Mouse (Mus musculus): ENCODE results near the gene Ddn. TPM values are rescaled to one million over a fixed set of nuclear protein-coding genes. Genes with fewer than 3 reads are reported as not detected.
A peak's percentile ranks its signal among the peaks of the same experiment; 100 is the strongest.

Gene Ddn
- 108 TPM in 1 of 2 replicates, not detected in the other for polyA plus RNA-seq (2012; ENCODE audit: insufficient read depth, insufficient read length, low replicate concordance, missing spikeins)

- 38% methylated on average over 3 of the region's 3 CpGs for WGBS
- peak within 1 kb of the TSS; percentile 100 for H3K27ac ChIP-seq (ENCODE audit: insufficient read depth, low read depth, low read length)
These were observed at the start of gene Ddn for GRCm38 (mm10) chr15:98809390-98809789. Gene Ddn, minus strand, starts transcription at chr15:98809490.

GRCm38 (mm10) chr15:98854214-98854613, 44.9 kb upstream of the Ddn start:
- H3K27ac ChIP-seq (ENCODE audit: insufficient read depth, low read depth, low read length) = no peak overlapping the region
- H3K4me1 ChIP-seq (ENCODE audit: control insufficient read depth, insufficient read depth, low read length) = no peaks in the 10 kb centered on the region
- no peak for TF ChIP-seq POLR2A (IDR thresholded peaks at IDR 0.05; ENCODE audit: insufficient read depth, low read depth, low read length)
- no peak for TF ChIP-seq CTCF (IDR thresholded peaks at IDR 0.05; ENCODE audit: insufficient read depth, low read depth, low read length)
- H3K4me3 ChIP-seq (ENCODE audit: insufficient read depth, low read depth, low read length) = no peak overlapping the region
- WGBS = 93% methylated on average over 16 of the region's 16 CpGs

More at GRCm38 (mm10) chr15:98809390-98809789, at the start of gene Ddn:
- TF ChIP-seq POLR2A (IDR thresholded peaks at IDR 0.05; ENCODE audit: insufficient read depth, low read depth, low read length) = no peak
- TF ChIP-seq CTCF (IDR thresholded peaks at IDR 0.05; ENCODE audit: insufficient read depth, low read depth, low read length) = no peak
- Histone ChIP-seq H3K4me1 (ENCODE audit: control insufficient read depth, insufficient read depth, low read length) (peaks cover 47% of the 10 kb centered on the region), H3K4me3 (ENCODE audit: insufficient read depth, low read depth, low read length) (peak within 1 kb of the TSS; percentile 79)

DNA sequence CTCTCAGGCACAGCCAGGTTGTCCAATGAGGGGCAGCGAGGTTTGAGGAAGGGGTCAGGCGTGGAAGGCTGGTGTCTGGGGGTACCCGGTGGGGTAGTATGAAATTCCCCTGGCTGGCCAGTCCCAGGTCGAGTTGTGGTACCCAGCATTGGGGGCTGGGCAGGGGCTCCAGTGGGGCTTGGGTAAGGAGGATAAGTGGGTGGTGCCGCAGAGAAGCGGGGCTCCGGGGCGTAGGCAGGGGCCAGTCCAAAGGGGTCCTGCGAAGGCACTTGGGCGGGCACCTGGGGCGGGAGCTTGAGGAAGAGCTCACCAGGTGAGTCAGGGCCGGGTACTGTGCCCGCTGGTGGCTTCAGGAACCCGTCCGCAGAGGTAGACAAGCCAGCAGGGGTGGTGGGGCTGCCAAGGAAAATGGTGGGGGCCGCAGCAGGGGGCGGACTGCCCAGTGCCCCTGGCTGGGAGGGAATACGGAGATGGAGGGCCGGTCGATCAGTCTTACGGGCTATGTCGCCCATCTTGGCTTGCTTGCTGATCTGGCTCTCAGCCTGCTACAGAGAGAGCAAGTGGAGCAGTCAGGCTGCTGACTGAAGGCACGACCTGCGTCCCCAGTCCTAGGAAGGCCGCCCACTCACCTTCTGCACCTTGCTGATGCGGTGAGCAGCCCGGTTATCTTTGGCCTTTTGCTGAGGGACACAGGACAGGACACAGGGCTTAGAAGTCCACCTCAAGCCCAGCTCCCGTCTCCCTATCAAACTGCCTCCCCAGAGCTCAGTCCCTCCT, 44.1 kb upstream of the Ddn start:
- TF ChIP-seq CTCF (IDR thresholded peaks at IDR 0.05; ENCODE audit: insufficient read depth, low read depth, low read length) (no peak), POLR2A (IDR thresholded peaks at IDR 0.05; ENCODE audit: insufficient read depth, low read depth, low read length) (no peak)
- WGBS = 91% methylated on average over 28 of the region's 28 CpGs
- no peak overlapping the region for H3K4me3 ChIP-seq (ENCODE audit: insufficient read depth, low read depth, low read length)
- no peaks in the 10 kb centered on the region for H3K4me1 ChIP-seq (ENCODE audit: control insufficient read depth, insufficient read depth, low read length)
- no peak overlapping the region for H3K27ac ChIP-seq (ENCODE audit: insufficient read depth, low read depth, low read length)

GRCm38 (mm10) chr15:98852733-98853132, 43.4 kb upstream of the Ddn start:
- 86% methylated on average over 9 of the region's 9 CpGs for WGBS
- Histone ChIP-seq H3K4me3 (ENCODE audit: insufficient read depth, low read depth, low read length) (no peak overlapping the region), H3K27ac (ENCODE audit: insufficient read depth, low read depth, low read length) (no peak overlapping the region), H3K4me1 (ENCODE audit: control insufficient read depth, insufficient read depth, low read length) (no peaks in the 10 kb centered on the region)
- TF ChIP-seq CTCF (IDR thresholded peaks at IDR 0.05; ENCODE audit: insufficient read depth, low read depth, low read length) (no peak), POLR2A (IDR thresholded peaks at IDR 0.05; ENCODE audit: insufficient read depth, low read depth, low read length) (no peak)

GRCm38 (mm10) chr15:98852071-98852470, 42.8 kb upstream of the Ddn start:
- Histone ChIP-seq H3K4me3 (ENCODE audit: insufficient read depth, low read depth, low read length) (no peak overlapping the region), H3K27ac (ENCODE audit: insufficient read depth, low read depth, low read length) (no peak overlapping the region), H3K4me1 (ENCODE audit: control insufficient read depth, insufficient read depth, low read length) (no peaks in the 10 kb centered on the region)
- TF ChIP-seq CTCF (IDR thresholded peaks at IDR 0.05; ENCODE audit: insufficient read depth, low read depth, low read length) = no peak
- WGBS = 87% methylated on average over 9 of the region's 9 CpGs

GRCm38 (mm10) chr15:98851229-98851818, 42.0 kb upstream of the Ddn start:
- H3K4me1 ChIP-seq (ENCODE audit: control insufficient read depth, insufficient read depth, low read length) = no peaks in the 10 kb centered on the region
- no peak overlapping the region for H3K4me3 ChIP-seq (ENCODE audit: insufficient read depth, low read depth, low read length)
- no peak overlapping the region for H3K27ac ChIP-seq (ENCODE audit: insufficient read depth, low read depth, low read length)
- WGBS = 88% methylated on average over 21 of the region's 21 CpGs
- TF ChIP-seq POLR2A (IDR thresholded peaks at IDR 0.05; ENCODE audit: insufficient read depth, low read depth, low read length) (no peak), CTCF (IDR thresholded peaks at IDR 0.05; ENCODE audit: insufficient read depth, low read depth, low read length) (no peak)

- H3K4me1 ChIP-seq (ENCODE audit: control insufficient read depth, insufficient read depth, low read length) = no peaks in the 10 kb centered on the region
- no peak overlapping the region for H3K4me3 ChIP-seq (ENCODE audit: insufficient read depth, low read depth, low read length)
- WGBS = 83% methylated on average over 14 of the region's 14 CpGs
- TF ChIP-seq CTCF (IDR thresholded peaks at IDR 0.05; ENCODE audit: insufficient read depth, low read depth, low read length) = no peak
- no peak for TF ChIP-seq POLR2A (IDR thresholded peaks at IDR 0.05; ENCODE audit: insufficient read depth, low read depth, low read length)
- H3K27ac ChIP-seq (ENCODE audit: insufficient read depth, low read depth, low read length) = no peak overlapping the region
These were observed 41.4 kb upstream of the Ddn start for GRCm38 (mm10) chr15:98850668-98851067.

DNA sequence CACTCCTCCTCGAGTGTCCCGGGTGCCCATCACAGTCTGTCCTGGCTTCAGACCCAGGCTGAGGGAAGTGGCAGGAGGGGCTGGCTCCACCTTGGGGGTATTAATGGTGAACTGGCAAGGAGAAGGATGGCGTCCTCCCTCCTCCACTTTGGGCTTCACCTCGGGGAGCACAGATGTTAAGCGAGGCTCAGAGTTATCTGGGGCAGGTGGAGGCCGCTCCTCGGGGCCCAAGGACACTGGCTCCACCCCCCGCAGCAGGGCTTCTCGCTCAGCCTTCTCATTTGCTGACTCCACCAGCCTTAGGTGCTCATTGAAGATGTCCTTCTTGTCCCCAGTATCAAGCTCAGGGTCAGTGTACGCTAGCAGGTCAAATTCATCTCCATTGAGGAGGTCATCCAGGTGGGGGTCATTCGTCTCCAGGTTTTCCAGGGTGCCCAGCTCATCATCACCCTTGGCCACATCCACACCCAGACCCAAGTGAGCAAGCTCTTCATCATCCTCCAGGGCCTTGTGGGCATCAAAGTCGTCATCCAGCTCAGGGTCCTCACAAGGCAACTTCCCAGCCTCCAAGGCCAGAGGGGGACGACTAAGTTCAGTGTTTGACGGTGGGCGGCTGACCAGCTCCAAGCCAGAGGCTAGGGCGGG, 40.8 kb upstream of the Ddn start:
- Histone ChIP-seq H3K27ac (ENCODE audit: insufficient read depth, low read depth, low read length) (no peak overlapping the region), H3K4me1 (ENCODE audit: control insufficient read depth, insufficient read depth, low read length) (no peaks in the 10 kb centered on the region), H3K4me3 (ENCODE audit: insufficient read depth, low read depth, low read length) (no peak overlapping the region)
- TF ChIP-seq CTCF (IDR thresholded peaks at IDR 0.05; ENCODE audit: insufficient read depth, low read depth, low read length) (no peak), POLR2A (IDR thresholded peaks at IDR 0.05; ENCODE audit: insufficient read depth, low read depth, low read length) (no peak)
- 86% methylated on average over 16 of the region's 16 CpGs for WGBS

DNA sequence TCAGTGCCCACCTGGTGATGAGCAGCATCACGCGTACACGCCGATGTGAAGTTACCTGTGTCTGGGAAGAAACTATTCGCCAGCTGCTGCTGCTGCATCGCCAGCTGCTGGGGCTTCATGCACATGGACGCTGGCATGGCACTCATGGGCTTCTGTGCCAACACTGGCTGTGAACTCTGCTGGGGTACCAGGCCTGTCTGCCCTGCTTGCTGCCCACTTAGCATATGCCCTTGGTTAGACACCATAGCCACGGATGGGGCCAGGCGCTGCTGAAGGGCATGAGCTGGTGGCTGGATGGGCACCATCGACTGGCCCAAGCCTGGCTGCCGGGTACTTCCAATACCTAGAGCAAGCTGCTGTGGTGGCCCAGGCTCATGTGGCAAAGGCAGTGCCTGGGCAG, 39.9 kb upstream of the Ddn start:
- Histone ChIP-seq H3K4me3 (ENCODE audit: insufficient read depth, low read depth, low read length) (no peak overlapping the region), H3K27ac (ENCODE audit: insufficient read depth, low read depth, low read length) (no peak overlapping the region), H3K4me1 (ENCODE audit: control insufficient read depth, insufficient read depth, low read length) (no peaks in the 10 kb centered on the region)
- WGBS = 93% methylated on average over 11 of the region's 11 CpGs
- TF ChIP-seq CTCF (IDR thresholded peaks at IDR 0.05; ENCODE audit: insufficient read depth, low read depth, low read length) (no peak), POLR2A (IDR thresholded peaks at IDR 0.05; ENCODE audit: insufficient read depth, low read depth, low read length) (no peak)

Measured in olfactory bulb, adult 2 months (tissue).